Mouse (Mus musculus) midbrain, embryonic 11.5 days (tissue): Measurements from ENCODE around the gene Pacsin3. TPM values are rescaled to one million over a fixed set of nuclear protein-coding genes. Genes with fewer than 3 reads are reported as not detected.
A peak's percentile ranks its signal among the peaks of the same experiment; 100 is the strongest.

ENCODE experiments used
- ATAC-seq: fragments of 200-750 bp; cut with Nextera tagmentation; 2 replicates; pipeline ENCODE4 v1.8.0; 2017; ENCODE audit warnings: moderate TSS enrichment, moderate library complexity; ENCODE audit not compliant: low FRiP score
- DNase-seq: peaks from one replicate; pipeline ENCODE4 v3.0.0; 2015; ENCODE audit warnings: low spot score; ENCODE audit errors: missing footprints
- H3K27ac ChIP-seq: fragments of 300-500 bp; sonication (generic); 2 replicates; pipeline ENCODE4 v1.5.1; 2014; ENCODE audit warnings: low read depth, low read length
- H3K27me3 ChIP-seq: fragments of 300-500 bp; sonication (generic); 2 replicates; pipeline ENCODE4 v1.6.1; 2014; ENCODE audit warnings: mild to moderate bottlenecking, low read length, moderate library complexity, mixed read lengths; ENCODE audit not compliant: control insufficient read depth, insufficient read depth
- H3K36me3 ChIP-seq: fragments of 300-500 bp; sonication (generic); 2 replicates; pipeline ENCODE4 v1.6.1; 2014; ENCODE audit warnings: mild to moderate bottlenecking, low read length, moderate library complexity, mixed read lengths; ENCODE audit not compliant: control insufficient read depth, insufficient read depth
- H3K4me1 ChIP-seq: fragments of 300-500 bp; sonication (generic); 2 replicates; pipeline ENCODE4 v1.6.1; 2014; ENCODE audit warnings: low read length; ENCODE audit not compliant: control insufficient read depth, insufficient read depth
- H3K4me2 ChIP-seq: fragments of 300-500 bp; sonication (generic); 2 replicates; pipeline ENCODE4 v1.6.1; 2014; ENCODE audit warnings: mild to moderate bottlenecking, moderate library complexity
- H3K4me3 ChIP-seq: fragments of 300-500 bp; sonication (generic); 2 replicates; pipeline ENCODE4 v1.5.1; 2014; ENCODE audit warnings: low read depth, low read length
- H3K9ac ChIP-seq: fragments of 300-500 bp; sonication (generic); 2 replicates; pipeline ENCODE4 v1.6.1; 2014; ENCODE audit warnings: low read length
- H3K9me3 ChIP-seq: fragments of 300-500 bp; sonication (generic); 2 replicates; pipeline ENCODE4 v1.6.1; 2016; ENCODE audit warnings: low read length; ENCODE audit not compliant: control insufficient read depth
- WGBS: fragments of 180-500 bp; shearing (Covaris S2); extraction: QIAGEN DNeasy Blood & Tissue Kit; methylation state at CpG from one replicate; pipeline ENCODE4 v1.1.7; 2014; 5-methylcytosine and 5-hydroxymethylcytosine counted together
- polyA plus RNA-seq: library from polyadenylated mRNA; unstranded; fragments of >200 nt; fragmentation: Nextera tagmentation; extraction: Ambion mirVana; gene quantifications from 2 replicates; pipeline ENCODE4 v1.2.1, GENCODE M21; 2014

The Pacsin3 gene
- polyA plus RNA-seq, 1 experiment from 2014 or later = 24.3 TPM

- DNase-seq (no peak), ATAC-seq (no peak)
- H3K4me1 ChIP-seq = no peaks in the 10 kb centered on the region; the same call in 1 of the 2 replicates
- H3K27ac ChIP-seq = no peak overlapping the region
- H3K4me2 ChIP-seq = no peak overlapping the region
- no peak overlapping the region for H3K4me3 ChIP-seq
- no peaks in the 10 kb centered on the region for H3K36me3 ChIP-seq
- no peak overlapping the region for H3K9ac ChIP-seq
- WGBS = 74% methylated on average over 5 of the region's 5 CpGs
- no peaks in the 10 kb centered on the region for H3K9me3 ChIP-seq
- H3K27me3 ChIP-seq = no peaks in the 10 kb centered on the region
Observed at GRCm38 (mm10) chr2:91242547-91242946, 13.2 kb upstream of the Pacsin3 start.

DNA sequence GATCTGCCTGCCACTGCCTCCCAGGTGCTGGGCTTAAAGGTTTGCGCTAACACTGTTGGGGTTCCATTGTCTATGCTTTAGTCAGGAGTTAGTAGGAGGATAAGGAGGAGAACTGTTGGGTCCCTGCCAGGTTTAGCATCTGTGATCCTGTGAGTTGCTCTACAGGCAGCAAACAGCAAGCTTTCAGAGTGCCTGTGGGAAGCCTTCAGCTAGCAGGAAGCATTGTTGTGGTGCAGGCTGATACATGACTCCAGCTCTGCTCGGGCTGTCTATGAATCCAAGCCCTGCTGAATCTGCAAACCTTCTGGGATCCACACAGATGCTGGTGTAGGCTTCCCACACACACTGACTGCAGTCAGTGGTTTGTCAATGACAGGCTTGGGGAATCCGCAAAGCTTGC, 12.3 kb upstream of the Pacsin3 start:
- no peaks in the 10 kb centered on the region; the same call in 1 of the 2 replicates for H3K4me1 ChIP-seq
- H3K27ac ChIP-seq = no peak overlapping the region
- no peak overlapping the region for H3K4me2 ChIP-seq
- H3K9ac ChIP-seq = no peak overlapping the region
- no peaks in the 10 kb centered on the region for H3K27me3 ChIP-seq
- DNase-seq = no peak
- WGBS = 68% methylated on average over 3 of the region's 3 CpGs
- no peaks in the 10 kb centered on the region for H3K36me3 ChIP-seq
- H3K4me3 ChIP-seq = no peak overlapping the region
- H3K9me3 ChIP-seq = no peaks in the 10 kb centered on the region
- no peak for ATAC-seq

DNA sequence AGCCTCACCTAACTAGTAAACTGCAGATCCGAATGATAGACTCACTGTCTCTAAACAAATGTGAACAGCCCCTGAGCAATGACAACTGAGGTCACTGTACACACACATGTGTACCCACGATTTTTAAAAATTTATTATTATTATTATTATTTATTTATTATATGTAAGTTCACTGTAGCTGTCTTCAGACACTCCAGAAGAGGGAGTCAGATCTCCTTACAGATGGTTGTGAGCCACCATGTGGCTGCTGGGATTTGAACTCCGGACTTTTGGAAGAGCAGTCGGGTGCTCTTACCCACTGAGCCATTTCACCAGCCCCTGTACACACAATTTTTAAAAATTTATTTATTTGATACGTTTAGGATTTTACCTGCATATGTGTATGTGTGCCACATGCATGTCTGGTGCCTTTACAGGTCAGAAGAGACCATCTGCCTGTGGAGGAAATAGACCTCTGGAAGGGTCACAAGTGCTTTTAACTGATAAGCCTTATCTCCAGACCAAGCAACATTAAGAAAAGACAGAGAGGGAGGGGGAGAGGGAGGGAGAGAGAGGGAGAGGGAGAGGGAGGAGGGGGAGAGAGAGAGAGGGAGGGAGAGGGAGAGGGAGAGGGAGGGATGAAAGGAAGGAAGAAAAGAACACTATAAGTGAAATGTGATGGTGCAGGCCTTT, 11.1 kb upstream of the Pacsin3 start:
- Histone ChIP-seq H3K4me3 (no peak overlapping the region), H3K27me3 (no peaks in the 10 kb centered on the region), H3K36me3 (no peaks in the 10 kb centered on the region), H3K4me2 (no peak overlapping the region), H3K9ac (no peak overlapping the region), H3K4me1 (no peaks in the 10 kb centered on the region; the same call in 1 of the 2 replicates), H3K27ac (no peak overlapping the region), H3K9me3 (no peaks in the 10 kb centered on the region)
- ATAC-seq = no peak
- DNase-seq = no peak
- WGBS = 81% methylated on average over 5 of the region's 5 CpGs

GRCm38 (mm10) chr2:91248366-91248765, 7.4 kb upstream of the Pacsin3 start:
- Histone ChIP-seq H3K4me2 (no peak overlapping the region), H3K9ac (no peak overlapping the region), H3K9me3 (no peaks in the 10 kb centered on the region), H3K4me3 (no peak overlapping the region), H3K4me1 (no peaks in the 10 kb centered on the region; the same call in 1 of the 2 replicates), H3K27ac (no peak overlapping the region), H3K27me3 (no peaks in the 10 kb centered on the region), H3K36me3 (no peaks in the 10 kb centered on the region)
- no peak for DNase-seq
- ATAC-seq = no peak
- WGBS = 85% methylated on average over 4 of the region's 4 CpGs

DNA sequence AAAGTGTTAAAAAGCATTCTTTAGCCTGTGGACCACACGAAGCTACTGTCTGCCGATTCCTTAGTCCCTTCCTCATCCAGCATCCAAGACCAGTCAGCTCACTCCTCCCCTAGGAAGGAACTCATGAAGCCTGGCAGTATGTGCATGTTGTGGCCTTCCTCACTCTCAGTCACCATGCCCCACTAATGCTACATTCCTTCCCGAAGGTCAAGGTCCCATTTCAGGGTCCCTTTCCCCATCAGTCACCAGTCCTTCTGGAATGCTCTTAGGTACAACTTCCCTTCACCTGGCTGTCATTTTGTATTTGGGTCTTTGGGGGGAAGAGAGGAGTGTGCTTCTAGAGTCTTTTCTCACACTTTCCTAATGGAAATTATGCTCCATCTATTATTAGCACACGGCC, 3.8 kb upstream of the Pacsin3 start:
- no peaks in the 10 kb centered on the region for H3K9me3 ChIP-seq
- no peak overlapping the region for H3K4me2 ChIP-seq
- no peak overlapping the region for H3K9ac ChIP-seq
- H3K27me3 ChIP-seq = peaks cover 6% of the 10 kb centered on the region; the same call in 1 of the 2 replicates
- WGBS = 77% methylated on average over 4 of the region's 4 CpGs
- no peak overlapping the region for H3K27ac ChIP-seq
- no peak overlapping the region for H3K4me3 ChIP-seq
- no peaks in the 10 kb centered on the region for H3K36me3 ChIP-seq
- ATAC-seq (no peak), DNase-seq (no peak)
- peaks cover 14% of the 10 kb centered on the region for H3K4me1 ChIP-seq

DNA sequence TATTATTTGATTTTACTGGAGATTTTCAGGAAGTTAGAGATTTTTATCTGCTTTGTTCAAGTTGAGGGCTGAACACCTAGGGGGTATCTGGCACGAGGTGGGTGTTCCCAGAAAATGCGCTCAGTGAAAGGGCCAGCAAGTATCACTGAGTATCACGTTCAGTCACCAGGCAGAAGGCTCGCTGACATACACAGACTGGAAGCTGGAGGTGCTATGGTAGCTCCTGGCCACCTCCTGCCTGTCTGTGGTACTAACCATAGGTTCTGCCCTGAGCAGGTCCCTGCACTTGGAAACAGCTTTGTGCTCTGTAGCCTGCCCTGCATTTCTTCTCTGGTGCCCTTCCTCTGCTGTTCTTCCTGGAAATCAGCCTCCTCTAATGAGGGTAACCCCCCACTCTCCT, 3.2 kb upstream of the Pacsin3 start:
- Histone ChIP-seq H3K27ac (no peak overlapping the region), H3K4me2 (no peak overlapping the region), H3K36me3 (no peaks in the 10 kb centered on the region), H3K4me1 (peaks cover 17% of the 10 kb centered on the region), H3K4me3 (no peak overlapping the region), H3K9me3 (no peaks in the 10 kb centered on the region), H3K9ac (no peak overlapping the region), H3K27me3 (peaks cover 6% of the 10 kb centered on the region; the same call in 1 of the 2 replicates)
- no peak for DNase-seq
- ATAC-seq = no peak
- WGBS = 64% methylated on average over 4 of the region's 4 CpGs

DNA sequence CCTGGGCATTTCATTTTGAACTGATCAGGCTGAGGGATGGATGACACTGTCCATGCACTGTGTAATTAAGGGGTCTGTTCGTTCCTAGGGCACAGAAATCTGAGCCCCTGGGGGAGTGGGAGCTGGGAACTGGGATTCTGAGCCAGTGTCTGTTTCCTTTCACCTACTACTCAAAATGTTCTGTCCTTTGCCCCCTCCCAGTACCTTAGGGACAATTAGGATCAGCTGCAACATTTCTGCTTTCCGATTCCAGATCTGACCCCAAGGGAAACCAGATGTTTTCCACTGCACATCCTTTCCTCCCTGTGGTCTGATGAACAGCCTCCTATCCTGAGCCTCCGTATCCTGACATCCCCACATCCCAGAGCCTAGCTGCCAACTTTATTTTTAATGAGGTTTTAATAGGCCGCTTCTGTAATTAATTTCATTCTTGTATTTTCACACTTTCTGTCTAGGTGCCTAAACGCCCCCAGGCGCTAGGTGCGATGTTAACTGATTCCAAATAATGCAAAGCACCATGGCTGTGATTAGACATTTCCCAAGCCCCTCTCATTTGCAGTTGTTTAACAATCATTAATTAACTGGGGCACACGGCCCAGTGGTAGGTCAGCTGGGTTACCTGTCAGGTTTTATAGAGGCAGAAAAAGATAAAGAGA, 901 bp upstream of the Pacsin3 start:
- Histone ChIP-seq H3K4me3 (no peak overlapping the region), H3K27me3 (peaks cover 6% of the 10 kb centered on the region; the same call in 1 of the 2 replicates), H3K4me1 (peaks cover 26% of the 10 kb centered on the region), H3K4me2 (peak overlapping the region; percentile 91; the same call in 1 of the 2 replicates), H3K27ac (no peak overlapping the region), H3K9me3 (no peaks in the 10 kb centered on the region), H3K9ac (no peak overlapping the region), H3K36me3 (no peaks in the 10 kb centered on the region)
- 37% methylated on average over 8 of the region's 8 CpGs for WGBS
- DNase-seq (no peak), ATAC-seq (no peak)

DNA sequence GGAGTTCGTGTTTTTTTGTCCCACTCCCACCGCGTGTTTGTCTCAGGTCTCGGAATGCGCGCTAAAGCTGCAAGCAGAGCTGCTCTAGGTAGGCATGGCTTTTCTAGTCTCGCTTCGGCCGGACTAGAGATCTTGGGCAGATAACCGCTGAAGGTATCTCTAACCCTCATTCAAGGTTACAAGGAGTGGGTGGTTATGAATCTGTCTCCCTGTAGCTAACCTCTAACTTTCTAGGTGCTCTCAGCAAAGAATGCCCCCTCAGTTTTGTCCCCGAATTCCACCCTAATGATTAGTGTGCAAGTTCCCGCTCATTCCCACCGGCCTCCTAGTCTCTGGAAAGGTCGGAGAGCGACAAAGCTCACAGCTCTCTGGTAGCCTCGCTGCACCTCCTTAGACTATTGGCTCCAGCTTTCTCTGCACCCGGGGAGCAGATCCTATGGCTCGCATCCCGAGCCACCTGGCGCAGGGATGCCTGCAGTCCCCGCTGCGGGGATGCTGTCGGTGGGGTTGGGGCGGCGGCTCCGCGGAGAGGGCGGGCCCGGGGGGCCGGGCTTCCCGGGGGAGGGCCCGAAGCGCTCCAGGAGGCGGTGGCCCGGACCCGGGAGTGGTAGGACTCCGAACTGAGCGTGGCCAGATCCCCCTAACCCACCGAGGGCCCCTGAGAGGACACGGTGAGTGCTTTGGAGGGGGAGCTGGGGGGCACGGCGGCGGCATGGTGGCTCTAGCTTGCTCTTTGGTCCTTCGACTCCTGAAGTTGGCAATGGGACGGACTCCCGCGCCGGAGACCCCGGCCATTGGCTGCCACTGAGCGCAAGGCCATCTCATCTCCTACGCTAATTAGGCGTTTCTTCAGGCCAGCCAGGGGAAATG, 737 bp downstream of the Pacsin3 start:
- WGBS = under 1% methylated on average over 51 of the region's 52 CpGs
- H3K9me3 ChIP-seq = no peaks in the 10 kb centered on the region
- peak overlapping the region; percentile 74 for H3K9ac ChIP-seq
- H3K36me3 ChIP-seq = no peaks in the 10 kb centered on the region
- peaks cover 6% of the 10 kb centered on the region; the same call in 1 of the 2 replicates for H3K27me3 ChIP-seq
- H3K4me1 ChIP-seq = peaks cover 26% of the 10 kb centered on the region
- DNase-seq = peak; percentile 96
- ATAC-seq = peak; percentile 66
- H3K27ac ChIP-seq = no peak overlapping the region; the same call in 1 of the 2 replicates
- H3K4me3 ChIP-seq = peak overlapping the region; percentile 62
- H3K4me2 ChIP-seq = peak overlapping the region; percentile 91
